Mouse (Mus musculus): ENCODE results near the gene Bcl9.

GRCm38 (mm10) chr3:97254861-97255465, 42.8 kb downstream of the Bcl9 start:
- TF ChIP-seq CTCF (IDR thresholded peaks at IDR 0.05; ENCODE audit: borderline replicate concordance, control insufficient read depth, extremely low read depth, insufficient read depth, low read length, poor library complexity) (no peak), POLR2A (IDR thresholded peaks at IDR 0.05; ENCODE audit: control insufficient read depth, extremely low read depth, insufficient read depth, low read length, poor library complexity) (no peak)

All from thymus, adult 2 months (tissue).